Mouse (Mus musculus): ENCODE measurements around the gene Cerk.

Cerk gene

GRCm38 (mm10) chr15:86183484-86183883 lies 2.5 kb downstream of the Cerk start:
- in situ Hi-C loops (cut with MboI, MseI): loop anchor here (25.0 kb wide), 1 partner anchor 1146 kb away; the partner anchor contains the start of gene Fam118a

DNA sequence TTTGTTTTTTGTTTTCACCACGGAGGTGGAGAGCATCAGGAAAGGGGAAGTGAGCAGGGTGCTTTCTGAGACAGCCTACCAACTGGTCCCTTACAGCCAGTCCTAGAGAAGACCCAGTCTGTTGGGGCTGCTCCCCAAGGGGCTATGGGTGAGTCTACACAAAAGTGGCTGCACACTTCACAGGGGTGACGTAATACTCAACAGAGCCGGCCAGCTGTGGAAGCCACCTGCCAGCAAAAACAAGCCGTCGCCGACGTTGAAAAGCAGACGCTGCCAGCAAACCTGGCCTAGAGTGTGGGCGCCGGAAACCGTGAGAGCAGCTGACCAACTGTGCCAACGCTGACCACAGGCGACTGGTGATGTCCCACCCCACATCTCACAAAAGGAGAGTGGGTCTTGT lies 3.3 kb downstream of the Cerk start:
- in situ Hi-C loops (cut with MboI, MseI): loop anchor here (25.0 kb wide), 1 partner anchor 1145 kb away; the partner anchor contains the start of gene Fam118a

DNA sequence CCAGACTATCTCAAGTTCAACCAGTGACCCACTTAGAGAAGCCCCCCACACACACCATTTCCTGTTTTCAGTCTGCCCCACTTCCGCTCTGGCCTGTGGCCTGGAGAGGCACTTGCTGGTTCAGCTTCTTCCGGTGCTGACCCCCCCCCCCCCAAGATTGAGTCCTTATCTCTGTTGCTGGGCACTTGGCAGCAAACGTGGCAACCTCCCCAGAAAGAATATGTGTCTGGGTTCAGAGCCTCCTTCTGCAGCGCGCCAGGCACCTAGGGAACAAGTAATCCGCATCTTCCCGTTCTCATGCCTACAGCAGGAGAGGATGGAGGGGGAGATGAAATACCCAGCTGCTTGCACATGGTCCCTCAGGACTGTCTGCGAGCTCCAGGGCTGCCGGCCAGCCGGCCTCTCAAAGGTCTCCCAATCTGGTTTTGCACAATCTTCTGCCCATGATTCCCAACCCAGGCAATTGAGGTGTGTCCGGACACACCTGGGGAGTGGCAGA lies 4.0 kb downstream of the Cerk start:
- in situ Hi-C loops (cut with MboI, MseI): loop anchor here (25.0 kb wide), 1 partner anchor 1145 kb away; the partner anchor contains the start of gene Fam118a

GRCm38 (mm10) chr15:86181321-86181720 lies 4.6 kb downstream of the Cerk start:
- in situ Hi-C loops (cut with MboI, MseI): loop anchor here (25.0 kb wide), 1 partner anchor 1144 kb away; the partner anchor contains the start of gene Fam118a

DNA sequence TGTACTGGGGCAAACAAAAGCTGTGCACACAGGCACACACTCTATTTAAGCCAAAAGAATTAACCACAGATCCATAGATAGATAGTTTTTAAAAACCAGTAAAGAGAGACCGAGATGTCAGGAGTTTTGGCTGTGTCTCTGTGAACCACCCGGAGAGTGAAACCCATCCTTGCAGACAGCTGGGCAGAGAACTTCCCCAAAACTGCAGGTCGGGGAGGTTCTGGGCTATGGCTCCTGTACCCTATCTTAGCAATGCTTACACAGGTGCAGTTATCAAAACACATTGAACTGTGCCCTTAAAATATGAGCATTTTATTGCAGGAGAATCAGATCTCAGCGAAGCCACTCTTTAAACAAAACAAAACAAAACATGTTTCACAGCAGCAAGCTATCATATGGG lies 5.5 kb downstream of the Cerk start:
- in situ Hi-C loops (cut with MboI, MseI): loop anchor here (25.0 kb wide), 1 partner anchor 1143 kb away; the partner anchor contains the start of gene Fam118a

- in situ Hi-C loops (cut with MboI, MseI): loop anchor here (25.0 kb wide), 1 partner anchor 1141 kb away; the partner anchor contains the start of gene Fam118a
These were observed 7.3 kb downstream of the Cerk start for GRCm38 (mm10) chr15:86178594-86178993.

- in situ Hi-C loops (cut with MboI, MseI): loop anchor here (25.0 kb wide), 1 partner anchor 1140 kb away; the partner anchor contains the start of gene Fam118a
These were observed 8.2 kb downstream of the Cerk start for GRCm38 (mm10) chr15:86177703-86178251.

DNA sequence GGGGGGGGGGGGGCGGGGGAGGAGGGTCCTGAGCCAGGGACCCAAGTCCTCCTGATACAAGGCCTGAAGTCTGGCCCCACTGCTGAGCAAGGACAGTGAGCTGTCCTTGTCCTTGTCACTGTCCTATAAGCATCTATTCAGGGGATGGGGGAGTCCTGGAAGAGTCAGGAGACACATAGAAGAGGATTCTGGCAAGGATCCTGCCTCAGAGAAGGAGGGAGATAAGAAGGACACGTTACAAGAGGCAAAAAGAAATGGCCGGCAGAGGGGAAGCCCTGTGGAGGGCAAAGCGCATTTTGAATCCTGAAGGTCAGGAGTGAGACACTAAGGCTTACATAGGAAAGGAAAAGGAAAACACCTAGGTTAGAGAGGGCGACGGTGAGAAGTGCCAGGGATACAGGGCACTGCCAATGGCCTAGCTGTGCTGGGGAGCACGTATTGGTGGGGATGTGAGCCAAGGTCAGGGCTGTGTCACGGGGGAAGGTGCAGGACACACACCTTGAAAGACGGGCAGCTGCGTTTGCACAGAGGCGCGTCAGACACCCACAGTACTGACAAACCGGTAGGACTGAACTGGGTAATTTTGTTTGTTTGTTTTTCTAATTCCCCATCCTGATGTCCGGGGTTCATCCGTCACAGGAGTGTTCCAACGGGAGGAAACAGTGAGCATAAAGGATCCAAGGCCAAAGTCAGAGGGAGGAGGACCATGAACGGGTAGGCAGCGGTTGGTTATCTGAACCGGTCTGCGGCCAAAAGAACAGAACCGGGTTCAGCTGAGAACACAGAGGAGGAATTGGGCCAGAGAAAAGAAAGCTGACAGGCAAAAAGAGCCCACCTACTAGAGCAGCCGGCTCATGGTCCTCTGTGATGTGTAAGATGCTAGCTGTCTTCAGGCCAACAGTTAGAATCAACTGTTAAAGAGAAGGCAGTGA lies 8.9 kb downstream of the Cerk start:
- in situ Hi-C loops (cut with MboI, MseI): loop anchor here (25.0 kb wide), 1 partner anchor 1140 kb away; the partner anchor contains the start of gene Fam118a

- in situ Hi-C loops (cut with MboI, MseI): loop anchor here (25.0 kb wide), 1 partner anchor 1139 kb away; the partner anchor contains the start of gene Fam118a
These were observed 9.8 kb downstream of the Cerk start for GRCm38 (mm10) chr15:86176166-86176565.

GRCm38 (mm10) chr15:86175253-86176050 lies 10.5 kb downstream of the Cerk start:
- in situ Hi-C loops (cut with MboI, MseI): loop anchor here (25.0 kb wide), 1 partner anchor 1138 kb away; the partner anchor contains the start of gene Fam118a

DNA sequence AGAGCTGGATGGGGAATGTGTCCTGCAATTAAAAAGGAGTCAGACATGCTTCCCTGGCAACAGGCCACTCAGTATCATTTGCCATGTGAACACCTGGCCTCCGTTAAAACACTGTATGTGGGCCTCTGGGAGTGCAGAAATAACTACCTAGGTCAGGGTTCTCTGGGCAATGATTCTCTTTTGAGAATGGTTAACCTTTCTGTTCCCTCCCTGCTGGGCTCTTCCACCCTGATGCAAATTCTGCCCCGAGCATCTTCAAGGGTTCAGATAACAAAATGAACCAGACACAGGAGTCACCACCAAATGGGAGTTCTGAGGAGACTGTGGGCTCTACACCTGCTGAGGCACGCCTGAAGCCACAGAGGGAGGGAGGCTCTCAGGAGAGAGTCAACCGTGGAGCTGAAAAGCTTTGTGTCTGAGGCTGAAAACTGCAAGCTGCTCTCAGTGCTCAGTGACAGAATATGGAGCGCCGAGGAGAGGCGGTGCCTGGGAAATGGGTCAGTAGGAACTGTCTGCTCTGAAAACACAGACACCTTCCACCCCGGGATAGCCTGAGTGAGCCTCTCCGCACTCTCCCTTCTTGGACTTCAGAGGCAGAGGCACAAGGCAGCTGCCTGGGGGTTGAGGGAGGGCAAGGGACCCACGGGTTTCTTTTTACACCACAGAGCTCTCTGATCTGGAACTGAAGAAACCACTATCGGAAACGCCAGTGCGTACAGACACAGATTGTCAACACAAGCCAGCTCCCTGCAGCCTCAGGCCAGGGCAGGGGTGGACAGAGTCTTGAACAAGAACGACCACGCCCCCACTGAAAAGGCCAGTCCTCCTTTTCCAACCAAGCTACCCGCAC lies 12.6 kb downstream of the Cerk start:
- in situ Hi-C loops (cut with MboI, MseI): no loop called here

DNA sequence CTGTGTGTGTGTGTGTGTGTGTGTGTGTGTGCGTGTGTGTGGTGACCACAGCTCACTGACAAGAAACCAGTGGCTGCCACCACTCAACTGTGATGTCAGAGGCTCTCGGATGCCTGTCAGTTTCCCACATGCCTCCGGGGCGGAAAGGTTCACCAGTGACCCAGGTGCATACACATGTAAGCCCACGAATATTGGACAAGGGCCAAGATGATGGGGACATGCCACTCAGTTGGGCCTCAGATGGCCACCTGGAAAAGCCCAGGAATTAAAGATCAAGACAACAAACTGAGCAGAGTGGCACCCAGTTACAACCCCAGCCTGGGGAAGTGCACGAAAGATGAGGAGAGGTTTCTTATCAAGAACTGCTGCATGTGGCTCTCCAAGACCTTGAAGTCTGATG lies 13.4 kb downstream of the Cerk start:
- in situ Hi-C loops (cut with MboI, MseI): no loop called here

- in situ Hi-C loops (cut with MboI, MseI): no loop called here
These were observed 13.8 kb downstream of the Cerk start for GRCm38 (mm10) chr15:86172124-86172523.

GRCm38 (mm10) chr15:86171316-86171715 lies 14.6 kb downstream of the Cerk start:
- in situ Hi-C loops (cut with MboI, MseI): no loop called here

GRCm38 (mm10) chr15:86169817-86170110 lies 16.2 kb downstream of the Cerk start:
- in situ Hi-C loops (cut with MboI, MseI): no loop called here

- in situ Hi-C loops (cut with MboI, MseI): no loop called here
These were observed 16.8 kb downstream of the Cerk start for GRCm38 (mm10) chr15:86168941-86169816.

DNA sequence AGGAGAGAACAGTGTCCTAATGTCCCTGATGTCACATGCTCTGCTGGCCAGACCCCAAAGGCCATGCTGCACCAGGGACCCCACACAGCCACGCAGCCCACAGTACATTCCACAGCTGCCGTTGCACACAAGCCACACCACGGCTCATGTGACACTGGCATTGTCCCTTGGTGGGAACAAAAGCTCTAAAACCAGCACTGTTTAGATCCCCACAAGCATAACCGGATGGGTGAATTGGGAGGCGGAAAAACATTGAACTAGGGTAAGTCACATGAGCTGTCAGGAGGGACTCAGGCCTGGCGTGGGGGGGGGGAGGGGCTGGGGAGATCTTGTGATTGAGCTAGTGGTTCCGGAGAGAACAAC lies 17.5 kb downstream of the Cerk start:
- in situ Hi-C loops (cut with MboI, MseI): no loop called here

- in situ Hi-C loops (cut with MboI, MseI): no loop called here
These were observed 18.0 kb downstream of the Cerk start for GRCm38 (mm10) chr15:86167787-86168504.

All from T-helper 2 cell (primary cell).